Comparison of ENCODE assay signal across 8 mouse cellular contexts in genomic region chr9:104035261-104036015, GRCm38 (mm10). TPM values are rescaled to one million over a fixed set of nuclear protein-coding genes. Genes with fewer than 3 reads are reported as not detected.
DNase-seq lines count a peak whose midpoint lies in the region; ATAC-seq lines count a peak whose summit lies in the region.

No protein-coding gene starts in this region.

- ATAC-seq in forebrain, embryonic 11.5 days (replicated peaks; ENCODE audit: low FRiP score): 0 out of 2 replicates have a peak, but pooled peaks have one; percentile 60
- ATAC-seq in forebrain, embryonic 15.5 days (replicated peaks): no peak
- ATAC-seq in forebrain, embryonic 14.5 days: no peak; the same call in 1 of the 2 replicates
- peak; percentile 54; the same call in 1 of the 2 replicates for ATAC-seq in hindbrain, embryonic 16.5 days
- peak; percentile 99 for ATAC-seq in megakaryocyte, adult 5-6 weeks (ENCODE audit: poor library complexity, severe bottlenecking)

- no peak overlapping the region for H3K9ac ChIP-seq in forebrain, embryonic 11.5 days (ENCODE audit: low read length)
- H3K9ac ChIP-seq in forebrain, embryonic 15.5 days (replicated peaks): no peak overlapping the region
- H3K9ac ChIP-seq in forebrain, embryonic 14.5 days (ENCODE audit: low read length): no peak overlapping the region
- H3K9ac ChIP-seq in hindbrain, embryonic 16.5 days (ENCODE audit: low read depth, low read length): no peak overlapping the region

- H3K27ac ChIP-seq in forebrain, embryonic 11.5 days (ENCODE audit: low read depth, low read length): no peak overlapping the region
- no peak overlapping the region for H3K27ac ChIP-seq in forebrain, embryonic 15.5 days (replicated peaks)
- H3K27ac ChIP-seq in forebrain, embryonic 14.5 days (ENCODE audit: low read depth, low read length): no peak overlapping the region
- no peak overlapping the region for H3K27ac ChIP-seq in hindbrain, embryonic 16.5 days (ENCODE audit: low read depth, low read length)

- no peaks in the 10 kb centered on the region for H3K9me3 ChIP-seq in forebrain, embryonic 11.5 days (ENCODE audit: control insufficient read depth, low read length)
- no peaks in the 10 kb centered on the region for H3K9me3 ChIP-seq in forebrain, embryonic 15.5 days
- H3K9me3 ChIP-seq in forebrain, embryonic 14.5 days (replicated peaks; ENCODE audit: control insufficient read depth, low read length): no peaks in the 10 kb centered on the region
- H3K9me3 ChIP-seq in hindbrain, embryonic 16.5 days (ENCODE audit: control insufficient read depth, low read length): no peaks in the 10 kb centered on the region

- no peak overlapping the region for H3K4me2 ChIP-seq in forebrain, embryonic 11.5 days (ENCODE audit: low read depth, low read length, severe bottlenecking)
- no peak overlapping the region for H3K4me2 ChIP-seq in forebrain, embryonic 15.5 days (replicated peaks)
- no peak overlapping the region for H3K4me2 ChIP-seq in forebrain, embryonic 14.5 days (ENCODE audit: low read length)
- no peak overlapping the region for H3K4me2 ChIP-seq in hindbrain, embryonic 16.5 days (ENCODE audit: low read length)

- H3K4me1 ChIP-seq in forebrain, embryonic 11.5 days (replicated peaks; ENCODE audit: control insufficient read depth, insufficient read depth, low read length): no peaks in the 10 kb centered on the region
- no peaks in the 10 kb centered on the region for H3K4me1 ChIP-seq in forebrain, embryonic 15.5 days
- no peaks in the 10 kb centered on the region for H3K4me1 ChIP-seq in forebrain, embryonic 14.5 days (ENCODE audit: control insufficient read depth, insufficient read depth, low read length)
- H3K4me1 ChIP-seq in hindbrain, embryonic 16.5 days (ENCODE audit: control insufficient read depth, insufficient read depth, low read depth, low read length): no peaks in the 10 kb centered on the region

- 53% methylated on average over 24 of the region's 24 CpGs for WGBS in forebrain, embryonic 11.5 days
- WGBS in forebrain, embryonic 15.5 days: 53% methylated on average over 24 of the region's 24 CpGs
- 56% methylated on average over 24 of the region's 24 CpGs for WGBS in forebrain, embryonic 14.5 days
- WGBS in hindbrain, embryonic 16.5 days: 46% methylated on average over 24 of the region's 24 CpGs

- no peak overlapping the region for H3K4me3 ChIP-seq in forebrain, embryonic 11.5 days (ENCODE audit: low read depth, low read length)
- H3K4me3 ChIP-seq in forebrain, embryonic 15.5 days: no peak overlapping the region
- H3K4me3 ChIP-seq in forebrain, embryonic 14.5 days (ENCODE audit: low read depth, low read length): no peak overlapping the region
- H3K4me3 ChIP-seq in hindbrain, embryonic 16.5 days (ENCODE audit: low read length): no peak overlapping the region

- H3K27me3 ChIP-seq in forebrain, embryonic 11.5 days (ENCODE audit: control insufficient read depth, insufficient read depth, low read length): no peaks in the 10 kb centered on the region
- no peaks in the 10 kb centered on the region for H3K27me3 ChIP-seq in forebrain, embryonic 15.5 days
- H3K27me3 ChIP-seq in forebrain, embryonic 14.5 days (replicated peaks; ENCODE audit: control insufficient read depth, insufficient read depth, low read length): no peaks in the 10 kb centered on the region
- no peaks in the 10 kb centered on the region for H3K27me3 ChIP-seq in hindbrain, embryonic 16.5 days (replicated peaks; ENCODE audit: control insufficient read depth, insufficient read depth, low read length)

- DNase-seq in forebrain, embryonic 11.5 days (ENCODE audit: low spot score): peak; percentile 86
- peak; percentile 19 for DNase-seq in c-Kit-negative CD71-positive TER-119-positive erythroid progenitor cells, embryonic 14.5 days (ENCODE audit: low read depth, low spot score)
- peak; percentile 76 for DNase-seq in forebrain, embryonic 14.5 days (ENCODE audit: low spot score)
- peak; percentile 53 for DNase-seq in left cerebral cortex, adult 11 months (ENCODE audit: low spot score)
- peak; percentile 42 to 77 for DNase-seq in spleen, adult 18-20 months

- H3K36me3 ChIP-seq in forebrain, embryonic 11.5 days (ENCODE audit: control insufficient read depth, insufficient read depth, low read length): no peaks in the 10 kb centered on the region
- no peaks in the 10 kb centered on the region for H3K36me3 ChIP-seq in forebrain, embryonic 15.5 days
- H3K36me3 ChIP-seq in forebrain, embryonic 14.5 days (ENCODE audit: control insufficient read depth, insufficient read depth, low read length): peaks cover 8% of the 10 kb centered on the region; the same call in 1 of the 2 replicates
- H3K36me3 ChIP-seq in hindbrain, embryonic 16.5 days (ENCODE audit: control insufficient read depth, insufficient read depth, low read length): no peaks in the 10 kb centered on the region

RNA-seq across cellular contexts. Expression of gene Gm28305, which starts 5.0 kb away (rescaled TPM):
- polyA plus RNA-seq in forebrain, embryonic 11.5 days (2014; fragmentation: Nextera tagmentation; extraction: Ambion mirVana): not detected in 2 replicates
- polyA plus RNA-seq in forebrain, embryonic 15.5 days (2015; fragmentation: Nextera tagmentation; extraction: Ambion mirVana): not detected in 2 replicates
- not detected in 2 replicates for polyA plus RNA-seq in forebrain, embryonic 14.5 days (2014; fragmentation: Nextera tagmentation; extraction: Ambion mirVana)
- polyA plus RNA-seq in hindbrain, embryonic 16.5 days (2015; fragmentation: Nextera tagmentation; extraction: Ambion mirVana): not detected in 2 replicates
- not detected in 2 replicates for total RNA-seq in megakaryocyte, adult 5-6 weeks (2015)
- not detected in 2 replicates for total RNA-seq in megakaryocyte, adult 5-6 weeks (2017)

RNA-seq across cellular contexts. Expression of gene Uba5, which starts 27.5 kb away (rescaled TPM):
- 58.1 and 58.2 TPM in 2 replicates for polyA plus RNA-seq in forebrain, embryonic 11.5 days (2014; fragmentation: Nextera tagmentation; extraction: Ambion mirVana)
- polyA plus RNA-seq in forebrain, embryonic 15.5 days (2015; fragmentation: Nextera tagmentation; extraction: Ambion mirVana): 64.5 and 68.8 TPM in 2 replicates
- 73.6 and 75.3 TPM in 2 replicates for polyA plus RNA-seq in forebrain, embryonic 14.5 days (2014; fragmentation: Nextera tagmentation; extraction: Ambion mirVana)
- polyA plus RNA-seq in hindbrain, embryonic 16.5 days (2015; fragmentation: Nextera tagmentation; extraction: Ambion mirVana): 66.5 and 68.4 TPM in 2 replicates
- total RNA-seq in megakaryocyte, adult 5-6 weeks (2015): 31.1 and 32.5 TPM in 2 replicates
- total RNA-seq in megakaryocyte, adult 5-6 weeks (2017): 28.3 and 28.9 TPM in 2 replicates

RNA-seq across cellular contexts. Expression of gene Acad11, which starts 27.7 kb away (rescaled TPM):
- polyA plus RNA-seq in forebrain, embryonic 11.5 days (2014; fragmentation: Nextera tagmentation; extraction: Ambion mirVana): 7.5 and 8.4 TPM in 2 replicates
- polyA plus RNA-seq in forebrain, embryonic 15.5 days (2015; fragmentation: Nextera tagmentation; extraction: Ambion mirVana): 5.4 and 6.2 TPM in 2 replicates
- 7.4 and 8.1 TPM in 2 replicates for polyA plus RNA-seq in forebrain, embryonic 14.5 days (2014; fragmentation: Nextera tagmentation; extraction: Ambion mirVana)
- polyA plus RNA-seq in hindbrain, embryonic 16.5 days (2015; fragmentation: Nextera tagmentation; extraction: Ambion mirVana): 8.1 and 8.9 TPM in 2 replicates
- 13.2 and 15.0 TPM in 2 replicates for total RNA-seq in megakaryocyte, adult 5-6 weeks (2015)
- total RNA-seq in megakaryocyte, adult 5-6 weeks (2017): 9.4 and 13.1 TPM in 2 replicates

RNA-seq across cellular contexts. Expression of gene Nphp3, which starts 33.1 kb away (rescaled TPM):
- polyA plus RNA-seq in forebrain, embryonic 11.5 days (2014; fragmentation: Nextera tagmentation; extraction: Ambion mirVana): 5.9 and 6.7 TPM in 2 replicates
- polyA plus RNA-seq in forebrain, embryonic 15.5 days (2015; fragmentation: Nextera tagmentation; extraction: Ambion mirVana): 2.4 and 2.8 TPM in 2 replicates
- polyA plus RNA-seq in forebrain, embryonic 14.5 days (2014; fragmentation: Nextera tagmentation; extraction: Ambion mirVana): 1.9 and 2.2 TPM in 2 replicates
- 4.4 and 5.6 TPM in 2 replicates for polyA plus RNA-seq in hindbrain, embryonic 16.5 days (2015; fragmentation: Nextera tagmentation; extraction: Ambion mirVana)
- total RNA-seq in megakaryocyte, adult 5-6 weeks (2015): 1.2 and 3.5 TPM in 2 replicates
- 1.7 and 2.4 TPM in 2 replicates for total RNA-seq in megakaryocyte, adult 5-6 weeks (2017)

Comparison
In these comparisons a context has a peak if more than half of its experiments do, and no peak if none do; other contexts are left out.
1. ATAC-seq: peak in forebrain, embryonic 11.5 days (single experiment), hindbrain, embryonic 16.5 days (single experiment) and megakaryocyte, adult 5-6 weeks (single experiment); none in forebrain, embryonic 15.5 days (single experiment) and forebrain, embryonic 14.5 days (single experiment).
2. DNase-seq: peak in every context shown above with its lines; median percentile 86 in forebrain, embryonic 11.5 days; 76 in forebrain, embryonic 14.5 days; 60 in spleen, adult 18-20 months; 53 in left cerebral cortex, adult 11 months; 19 in c-Kit-negative CD71-positive TER-119-positive erythroid progenitor cells, embryonic 14.5 days.